Mouse (Mus musculus): ENCODE measurements around the gene Hoxd10. TPM values are rescaled to one million over a fixed set of nuclear protein-coding genes. Genes with fewer than 3 reads are reported as not detected.

Hoxd10 gene
- polyA plus RNA-seq, 1 experiment from 2014 or later: not detected

DNA sequence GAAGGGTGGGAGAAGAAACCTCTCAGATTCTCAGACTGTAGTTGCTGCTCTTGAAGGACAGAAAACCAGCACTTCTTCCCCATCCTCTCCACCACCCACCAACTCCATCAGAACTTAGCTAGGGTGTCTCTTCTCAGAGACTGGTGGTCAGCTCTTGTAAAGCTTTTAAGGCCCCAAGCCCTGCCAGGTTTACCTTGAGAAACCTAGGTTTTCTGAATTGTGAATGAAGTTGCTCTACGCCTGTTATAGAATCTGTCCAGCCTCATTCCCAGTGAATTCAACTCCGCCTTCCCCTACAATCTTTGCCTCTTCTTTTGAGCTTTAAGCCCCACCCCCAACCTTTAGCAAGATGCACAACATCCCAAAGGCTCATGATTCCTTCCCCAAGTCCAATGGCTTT lies 14.6 kb upstream of the Hoxd10 start:
- peaks cover 99% of the 10 kb centered on the region for H3K27me3 ChIP-seq
- H3K36me3 ChIP-seq (replicated peaks): no peaks in the 10 kb centered on the region
- H3K27ac ChIP-seq: no peak overlapping the region
- H3K4me2 ChIP-seq: no peak overlapping the region
- no peak overlapping the region for H3K9ac ChIP-seq
- no peak for ATAC-seq (ENCODE audit: low FRiP score)
- H3K4me1 ChIP-seq: peaks cover 11% of the 10 kb centered on the region
- H3K4me3 ChIP-seq (replicated peaks): no peak overlapping the region
- H3K9me3 ChIP-seq: no peaks in the 10 kb centered on the region
- WGBS: 6% methylated on average over 2 of the region's 2 CpGs

- H3K4me1 ChIP-seq: peaks cover 13% of the 10 kb centered on the region
- no peaks in the 10 kb centered on the region for H3K9me3 ChIP-seq
- no peaks in the 10 kb centered on the region for H3K36me3 ChIP-seq (replicated peaks)
- no peak within 1 kb of the TSS for H3K4me2 ChIP-seq
- peaks cover 99% of the 10 kb centered on the region for H3K27me3 ChIP-seq
- no peak within 1 kb of the TSS for H3K9ac ChIP-seq
- no peak within 1 kb of the TSS for H3K4me3 ChIP-seq (replicated peaks)
- 2% methylated on average over 15 of the region's 15 CpGs for WGBS
- no peak within 1 kb of the TSS for H3K27ac ChIP-seq
- ATAC-seq (ENCODE audit: low FRiP score): no peak
Measured at GRCm38 (mm10) chr2:74678891-74679595, 12.7 kb upstream of the Hoxd10 start, which contains the start of gene Hoxd11. Hoxd11 (plus strand) TSS chr2:74679557.

- Histone ChIP-seq H3K4me2 (no peak overlapping the region), H3K9me3 (no peaks in the 10 kb centered on the region), H3K4me3 (replicated peaks) (no peak overlapping the region), H3K27ac (no peak overlapping the region), H3K9ac (no peak overlapping the region), H3K27me3 (peaks cover 99% of the 10 kb centered on the region), H3K4me1 (peaks cover 13% of the 10 kb centered on the region), H3K36me3 (replicated peaks) (no peaks in the 10 kb centered on the region)
- WGBS: under 1% methylated on average over 26 of the region's 26 CpGs
- ATAC-seq (ENCODE audit: low FRiP score): no peak
Measured at GRCm38 (mm10) chr2:74679596-74679971, 12.1 kb upstream of the Hoxd10 start.

DNA sequence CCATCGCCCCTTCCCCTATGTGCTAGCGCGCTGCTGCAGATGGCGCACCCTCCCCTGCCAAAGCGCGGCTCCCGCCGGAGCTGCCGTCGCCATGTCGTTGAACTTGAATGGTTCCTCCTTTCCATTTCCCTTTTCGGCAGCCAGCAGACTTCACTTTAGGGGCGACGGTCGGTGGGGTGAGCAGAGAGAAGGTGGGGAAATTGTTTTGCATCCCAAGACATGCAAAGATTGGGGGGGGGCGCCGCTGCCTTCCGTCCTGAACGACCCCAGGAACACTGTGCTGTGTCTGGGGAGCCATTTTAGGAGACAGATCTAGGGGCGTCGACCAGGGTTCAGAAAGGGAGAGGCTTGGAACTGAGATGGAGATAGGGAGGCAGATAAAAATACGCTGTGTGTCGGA lies 11.7 kb upstream of the Hoxd10 start:
- no peak overlapping the region for H3K27ac ChIP-seq
- H3K9me3 ChIP-seq: no peaks in the 10 kb centered on the region
- no peak overlapping the region for H3K9ac ChIP-seq
- H3K4me3 ChIP-seq (replicated peaks): no peak overlapping the region
- no peak for ATAC-seq (ENCODE audit: low FRiP score)
- H3K4me2 ChIP-seq: no peak overlapping the region
- H3K36me3 ChIP-seq (replicated peaks): no peaks in the 10 kb centered on the region
- H3K27me3 ChIP-seq: peaks cover 99% of the 10 kb centered on the region
- 2% methylated on average over 23 of the region's 23 CpGs for WGBS
- peaks cover 13% of the 10 kb centered on the region for H3K4me1 ChIP-seq

DNA sequence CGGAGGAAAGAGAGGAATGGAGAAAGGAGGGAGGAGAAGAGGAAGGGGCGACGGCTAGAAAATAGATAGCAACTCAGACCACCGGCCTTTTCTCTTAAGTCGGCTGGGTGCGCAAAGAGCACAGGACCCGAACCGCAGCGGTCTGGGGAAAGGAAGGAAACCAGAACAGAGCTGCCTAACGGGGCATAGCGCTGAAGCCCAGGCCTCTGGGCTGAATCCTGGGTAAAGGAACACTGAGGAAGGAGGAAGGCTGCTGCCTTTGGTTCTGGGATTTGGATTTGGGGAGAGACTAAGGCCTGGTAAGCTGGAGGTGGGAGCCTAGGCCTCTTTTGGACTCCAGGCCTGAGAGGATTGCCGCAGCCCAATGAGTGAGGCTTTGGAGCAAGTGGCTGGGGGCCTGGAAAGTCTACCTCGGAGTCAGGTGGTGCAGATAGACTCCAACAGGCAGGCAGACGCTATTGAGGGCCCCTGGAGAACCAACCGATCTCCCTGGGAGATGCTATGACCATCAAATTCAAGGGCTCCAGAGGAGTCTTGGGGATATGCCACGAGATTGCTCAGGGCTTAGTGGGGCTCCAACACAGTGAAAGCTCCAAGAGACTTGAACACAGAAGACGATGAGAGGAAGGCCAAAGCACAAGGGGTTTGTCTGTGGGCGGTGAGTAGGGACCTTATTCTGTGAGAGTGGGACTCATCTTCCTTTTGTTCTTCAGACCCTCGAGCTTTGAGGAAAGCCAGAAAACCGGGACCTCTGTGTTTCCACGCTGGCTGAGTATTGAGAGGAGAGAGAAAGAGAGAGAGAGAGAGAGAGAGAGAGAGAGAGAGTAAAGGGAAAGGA lies 10.9 kb upstream of the Hoxd10 start:
- no peak overlapping the region for H3K4me3 ChIP-seq (replicated peaks)
- H3K27ac ChIP-seq: no peak overlapping the region
- no peak overlapping the region for H3K9ac ChIP-seq
- WGBS: 2% methylated on average over 21 of the region's 21 CpGs
- H3K9me3 ChIP-seq: no peaks in the 10 kb centered on the region
- H3K36me3 ChIP-seq (replicated peaks): no peaks in the 10 kb centered on the region
- peaks cover 13% of the 10 kb centered on the region for H3K4me1 ChIP-seq
- ATAC-seq (ENCODE audit: low FRiP score): no peak
- H3K4me2 ChIP-seq: no peak overlapping the region
- H3K27me3 ChIP-seq: peaks cover 98% of the 10 kb centered on the region

- no peaks in the 10 kb centered on the region for H3K9me3 ChIP-seq
- no peak overlapping the region for H3K27ac ChIP-seq
- peak; percentile 30; the same call in 1 of the 2 replicates for ATAC-seq (ENCODE audit: low FRiP score)
- peaks cover 95% of the 10 kb centered on the region for H3K27me3 ChIP-seq
- peak overlapping the region; percentile 8; the same call in 1 of the 2 replicates for H3K4me2 ChIP-seq
- no peak overlapping the region for H3K9ac ChIP-seq
- no peaks in the 10 kb centered on the region for H3K36me3 ChIP-seq (replicated peaks)
- WGBS: under 1% methylated on average over 60 of the region's 78 CpGs
- H3K4me1 ChIP-seq: peaks cover 13% of the 10 kb centered on the region
- H3K4me3 ChIP-seq (replicated peaks): peak overlapping the region; percentile 25
Measured at GRCm38 (mm10) chr2:74681594-74682531, 9.9 kb upstream of the Hoxd10 start.

GRCm38 (mm10) chr2:74682796-74683195 lies 8.9 kb upstream of the Hoxd10 start:
- Histone ChIP-seq H3K4me1 (peaks cover 13% of the 10 kb centered on the region), H3K4me2 (peak overlapping the region; percentile 8), H3K27ac (no peak overlapping the region), H3K27me3 (peaks cover 95% of the 10 kb centered on the region), H3K9me3 (no peaks in the 10 kb centered on the region), H3K9ac (no peak overlapping the region), H3K4me3 (replicated peaks) (peak overlapping the region; percentile 25), H3K36me3 (replicated peaks) (no peaks in the 10 kb centered on the region)
- no peak for ATAC-seq (ENCODE audit: low FRiP score)
- 2% methylated on average over 43 of the region's 51 CpGs for WGBS

- Histone ChIP-seq H3K4me3 (replicated peaks) (no peak overlapping the region), H3K4me2 (no peak overlapping the region), H3K9ac (no peak overlapping the region), H3K36me3 (replicated peaks) (no peaks in the 10 kb centered on the region), H3K9me3 (no peaks in the 10 kb centered on the region), H3K4me1 (peaks cover 13% of the 10 kb centered on the region), H3K27me3 (peaks cover 94% of the 10 kb centered on the region), H3K27ac (no peak overlapping the region)
- ATAC-seq (ENCODE audit: low FRiP score): no peak
- WGBS: 2% methylated on average over 18 of the region's 18 CpGs
Measured at GRCm38 (mm10) chr2:74683471-74683951, 8.2 kb upstream of the Hoxd10 start.

GRCm38 (mm10) chr2:74684106-74684505 lies 7.6 kb upstream of the Hoxd10 start:
- Histone ChIP-seq H3K27ac (no peak overlapping the region), H3K4me3 (replicated peaks) (no peak overlapping the region), H3K4me2 (no peak overlapping the region), H3K36me3 (replicated peaks) (no peaks in the 10 kb centered on the region), H3K4me1 (peaks cover 13% of the 10 kb centered on the region), H3K9ac (no peak overlapping the region), H3K9me3 (no peaks in the 10 kb centered on the region), H3K27me3 (peaks cover 92% of the 10 kb centered on the region)
- no peak for ATAC-seq (ENCODE audit: low FRiP score)
- WGBS: 0% methylated on average over 12 of the region's 12 CpGs

DNA sequence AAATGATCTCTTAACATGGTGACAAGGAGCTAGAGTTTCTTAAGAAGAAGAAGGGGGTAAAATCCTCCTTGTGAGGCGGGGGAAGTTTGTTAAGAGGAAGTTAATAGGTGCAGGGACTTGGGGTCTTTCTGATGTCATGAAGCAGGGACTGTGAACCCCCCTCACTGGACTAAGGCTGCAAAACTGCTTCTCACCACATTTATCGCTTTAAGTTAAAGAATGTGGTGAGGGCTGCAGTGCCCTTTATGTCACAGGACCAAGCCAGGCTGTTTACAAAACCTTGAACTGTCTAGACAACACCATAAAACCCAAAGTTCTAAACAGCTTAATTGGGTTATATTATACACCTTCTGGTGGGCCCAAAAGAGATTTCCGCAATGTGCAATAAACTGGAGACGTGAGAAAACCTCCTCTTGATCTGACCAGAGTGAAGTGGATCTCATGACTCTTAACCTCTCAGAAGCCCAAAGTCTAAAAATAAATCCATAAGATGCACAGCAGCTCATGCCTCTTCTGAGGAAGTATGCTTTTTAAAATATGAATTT lies 6.6 kb upstream of the Hoxd10 start:
- WGBS: 12% methylated on average over 4 of the region's 4 CpGs
- Histone ChIP-seq H3K4me2 (no peak overlapping the region), H3K4me3 (replicated peaks) (no peak overlapping the region), H3K27ac (no peak overlapping the region), H3K9me3 (no peaks in the 10 kb centered on the region), H3K27me3 (peaks cover 92% of the 10 kb centered on the region), H3K9ac (no peak overlapping the region), H3K36me3 (replicated peaks) (no peaks in the 10 kb centered on the region), H3K4me1 (peaks cover 13% of the 10 kb centered on the region)
- ATAC-seq (ENCODE audit: low FRiP score): no peak

DNA sequence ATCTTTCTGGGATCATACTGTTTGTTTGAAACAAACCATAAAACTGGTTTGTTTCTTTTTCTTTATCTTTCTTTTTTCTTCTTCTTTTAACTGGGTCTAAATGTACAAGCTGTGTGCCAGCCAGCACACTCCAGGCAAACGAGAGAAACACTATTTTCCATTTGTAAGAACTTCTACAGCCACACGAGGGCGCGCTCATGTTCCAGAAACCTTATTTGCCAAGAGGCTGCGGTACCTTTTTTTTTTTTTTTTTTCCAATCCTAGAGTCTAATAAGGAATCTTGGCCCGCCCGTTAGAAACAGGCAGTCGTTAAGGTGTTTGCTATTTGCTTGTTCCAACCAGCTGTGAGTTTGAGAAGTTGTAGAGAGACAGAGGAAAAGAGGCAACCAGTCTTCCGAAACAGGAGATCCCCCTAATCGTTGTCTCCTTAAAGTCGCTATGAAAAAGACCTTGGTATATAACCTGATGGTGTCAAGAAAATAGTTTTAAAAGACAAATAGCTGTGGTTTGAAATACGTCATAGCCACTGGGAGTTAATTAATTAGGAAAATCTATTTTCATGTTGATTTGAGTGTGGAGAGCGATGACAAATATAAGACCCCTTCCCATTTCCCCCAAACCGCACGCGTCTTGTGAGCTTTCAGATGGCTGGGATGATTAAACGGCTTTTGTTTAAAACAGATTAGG lies 5.3 kb upstream of the Hoxd10 start:
- 4% methylated on average over 17 of the region's 17 CpGs for whole genome bisulfite sequencing
- Histone ChIP-seq H3K27ac (no peak overlapping the region), H3K4me2 (no peak overlapping the region), H3K27me3 (peaks cover 87% of the 10 kb centered on the region), H3K9me3 (no peaks in the 10 kb centered on the region), H3K36me3 (replicated peaks) (no peaks in the 10 kb centered on the region), H3K4me3 (replicated peaks) (no peak overlapping the region), H3K9ac (no peak overlapping the region), H3K4me1 (peaks cover 14% of the 10 kb centered on the region)
- no peak for ATAC-seq (ENCODE audit: low FRiP score)

Measured in forebrain, embryonic 12.5 days (tissue).